Mouse (Mus musculus) gastrocnemius, adult 18-20 months (tissue): ENCODE data around the gene Mrpl45. TPM values are rescaled to one million over a fixed set of nuclear protein-coding genes. Genes with fewer than 3 reads are reported as not detected.

Source experiments
- DNase-seq: peaks from one replicate; pipeline ENCODE4 v3.0.0; 2021; ENCODE audit warnings: low spot score
- total RNA-seq, 2 experiments: library from RNA; stranded (reverse); gene quantifications; 2 replicates each; pipeline ENCODE4 v1.2.3; 2021

Mrpl45 gene
- total RNA-seq, 2 experiments from 2014 or later = 33.6 to 39.0 TPM

GRCm38 (mm10) chr11:97362649-97362942 lies 47.1 kb downstream of the Mrpl45 start:
- DNase-seq = peak; percentile 28

GRCm38 (mm10) chr11:97362943-97363643 lies 47.6 kb downstream of the Mrpl45 start:
- DNase-seq = peak; percentile 66

- no peak for DNase-seq
Measured at GRCm38 (mm10) chr11:97363644-97363995, 48.1 kb downstream of the Mrpl45 start.

GRCm38 (mm10) chr11:97365556-97365955 lies 50.0 kb downstream of the Mrpl45 start:
- no peak for DNase-seq

GRCm38 (mm10) chr11:97368501-97368900 lies 53.0 kb downstream of the Mrpl45 start:
- DNase-seq = no peak

GRCm38 (mm10) chr11:97370329-97371091 lies 55.0 kb downstream of the Mrpl45 start:
- DNase-seq = peak; percentile 34

- no peak for DNase-seq
Measured at GRCm38 (mm10) chr11:97372159-97372864, 56.8 kb downstream of the Mrpl45 start.

- DNase-seq = peak; percentile 51
Measured at GRCm38 (mm10) chr11:97373402-97373801, 57.9 kb downstream of the Mrpl45 start.

Other genes with a start within 250 kb of the Mrpl45 start
- under 1 TPM; 0.41 to 0.50 TPM for gene Tbx21, start 200.4 kb upstream of the Mrpl45 start, total RNA-seq
- 1 to 10 TPM; 3.3 to 6.8 TPM for gene Tbkbp1, start 164.2 kb upstream of the Mrpl45 start, total RNA-seq
- gene Kpnb1, start 127.8 kb upstream of the Mrpl45 start, total RNA-seq = 10 to 100 TPM; 47.7 to 52.4 TPM
- gene Npepps, start 35.1 kb upstream of the Mrpl45 start, total RNA-seq = 10 to 100 TPM; 56.4 to 67.9 TPM
- gene Gpr179, start 36.4 kb downstream of the Mrpl45 start, total RNA-seq = under 1 TPM in 1 of 2 experiments, not detected in 1; 0.02 TPM
- gene Socs7, start 46.8 kb downstream of the Mrpl45 start, total RNA-seq = 10 to 100 TPM; 43.0 to 43.5 TPM
- 1 to 10 TPM; 4.8 to 7.5 TPM for gene Arhgap23, start 99.8 kb downstream of the Mrpl45 start, total RNA-seq
- not detected for gene 4933428G20Rik, start 184.6 kb downstream of the Mrpl45 start, total RNA-seq